8 mouse cellular contexts compared by ENCODE assay signal in genomic region chr9:54067642-54068031, GRCm38 (mm10). TPM values are rescaled to one million over a fixed set of nuclear protein-coding genes. Genes with fewer than 3 reads are reported as not detected.
A peak's percentile ranks its signal among the peaks of the same experiment; 100 is the strongest.
DNase-seq lines count a peak whose midpoint lies in the region; ATAC-seq and TF ChIP-seq lines count a peak whose summit lies in the region.

No protein-coding gene starts in this region.

- peak overlapping the region; percentile 60 for H3K4me3 ChIP-seq in heart, embryonic 10.5 days
- H3K4me3 ChIP-seq in E14TG2a.4 (replicated peaks; ENCODE audit: low read length), result peak overlapping the region; percentile 82
- peak overlapping the region; percentile 57 for H3K4me3 ChIP-seq in forebrain, embryonic 12.5 days (replicated peaks)
- peak overlapping the region; percentile 51 for H3K4me3 ChIP-seq in liver, embryonic 12.5 days

- TF ChIP-seq CTCF in E14TG2a.4 (conservative IDR thresholded peaks at IDR 0.05; ENCODE audit: low read length), result no peak

- no peak for DNase-seq in heart, embryonic 10.5 days (ENCODE audit: low spot score)
- no peak for DNase-seq in heart, adult 8-10 months (ENCODE audit: low spot score)
- DNase-seq in urinary bladder, postnatal 36 days (ENCODE audit: low spot score in 2 of 2), result no peak
- no peak for DNase-seq in gastrocnemius, postnatal 10 days
- DNase-seq in right cerebral cortex, postnatal 10 days (ENCODE audit: low spot score in 2 of 2), result no peak

- peak overlapping the region; percentile 62 for H3K9ac ChIP-seq in forebrain, embryonic 12.5 days
- H3K9ac ChIP-seq in liver, embryonic 12.5 days, result no peak overlapping the region

- H3K4me1 ChIP-seq in heart, embryonic 10.5 days, result peaks cover 13% of the 10 kb centered on the region
- peaks cover 15% of the 10 kb centered on the region for H3K4me1 ChIP-seq in E14TG2a.4 (replicated peaks; ENCODE audit: low read depth, low read length)
- peaks cover 18% of the 10 kb centered on the region for H3K4me1 ChIP-seq in forebrain, embryonic 12.5 days
- H3K4me1 ChIP-seq in liver, embryonic 12.5 days, result 0 out of 2 replicates have a peak, but pooled peaks cover 3% of the 10 kb centered on the region

- peaks cover 28% of the 10 kb centered on the region for H3K27me3 ChIP-seq in heart, embryonic 10.5 days (ENCODE audit: insufficient read depth, poor library complexity, severe bottlenecking)
- H3K27me3 ChIP-seq in E14TG2a.4 (ENCODE audit: insufficient read depth, low read length), result peaks cover 56% of the 10 kb centered on the region
- H3K27me3 ChIP-seq in forebrain, embryonic 12.5 days, result peaks cover 37% of the 10 kb centered on the region
- peaks cover 38% of the 10 kb centered on the region for H3K27me3 ChIP-seq in liver, embryonic 12.5 days (replicated peaks)

- peak; percentile 30 for ATAC-seq in forebrain, embryonic 12.5 days (ENCODE audit: low FRiP score)
- no peak for ATAC-seq in liver, embryonic 12.5 days

- peak overlapping the region; percentile 99 for H3K4me2 ChIP-seq in forebrain, embryonic 12.5 days
- peak overlapping the region; percentile 68 for H3K4me2 ChIP-seq in liver, embryonic 12.5 days

- H3K36me3 ChIP-seq in heart, embryonic 10.5 days, result no peaks in the 10 kb centered on the region
- no peaks in the 10 kb centered on the region for H3K36me3 ChIP-seq in E14TG2a.4 (ENCODE audit: insufficient read depth, low read length)
- H3K36me3 ChIP-seq in forebrain, embryonic 12.5 days (replicated peaks), result no peaks in the 10 kb centered on the region
- no peaks in the 10 kb centered on the region for H3K36me3 ChIP-seq in liver, embryonic 12.5 days

- 2% methylated on average over 16 of the region's 16 CpGs for WGBS in heart, embryonic 10.5 days
- WGBS in forebrain, embryonic 12.5 days, result under 1% methylated on average over 16 of the region's 16 CpGs
- 5% methylated on average over 16 of the region's 16 CpGs for WGBS in liver, embryonic 12.5 days (ENCODE audit: insufficient replicate concordance)

- no peak overlapping the region for H3K27ac ChIP-seq in heart, embryonic 10.5 days
- no peak overlapping the region for H3K27ac ChIP-seq in forebrain, embryonic 12.5 days
- no peak overlapping the region for H3K27ac ChIP-seq in liver, embryonic 12.5 days

- H3K9me3 ChIP-seq in heart, embryonic 10.5 days, result no peaks in the 10 kb centered on the region
- no peaks in the 10 kb centered on the region for H3K9me3 ChIP-seq in E14TG2a.4 (ENCODE audit: low read length)
- no peaks in the 10 kb centered on the region for H3K9me3 ChIP-seq in forebrain, embryonic 12.5 days
- H3K9me3 ChIP-seq in liver, embryonic 12.5 days (replicated peaks), result no peaks in the 10 kb centered on the region

RNA-seq across cellular contexts. Expression of gene Tnfaip8l3, which starts 0.6 kb away (rescaled TPM):
- polyA plus RNA-seq in heart, embryonic 10.5 days (2016; fragmentation: Nextera tagmentation; extraction: Ambion mirVana), result 0.03 and 0.05 TPM in 2 replicates
- under 1 TPM; 0.13 to 0.28 (median 0.21) TPM for total RNA-seq in heart, adult 8-10 months (2022)
- polyA plus RNA-seq in forebrain, embryonic 12.5 days (2016; fragmentation: Nextera tagmentation; extraction: Ambion mirVana), result 0.04 and 0.28 TPM in 2 replicates
- 0.05 and 0.07 TPM in 2 replicates for polyA plus RNA-seq in liver, embryonic 12.5 days (2016; fragmentation: Nextera tagmentation; extraction: Ambion mirVana)
- under 1 TPM; 0.07 to 0.21 TPM for total RNA-seq in gastrocnemius, postnatal 10 days (2021)
